Mouse (Mus musculus) erythroblast, embryonic 14.5 days (primary cell): ENCODE results near the gene Cdip1.

Source experiments
- GATA1 ChIP-seq: IDR thresholded peaks from 2 replicates; pipeline ENCODE4 v1.6.1; 2012; ENCODE audit warnings: low read length, inconsistent platforms, mixed read lengths
- TAL1 ChIP-seq: IDR thresholded peaks from 3 replicates; pipeline ENCODE4 v1.6.1; 2012; ENCODE audit warnings: low read length, inconsistent platforms, mixed read lengths

GRCm38 (mm10) chr16:4742186-4742585 lies 47.9 kb downstream of the Cdip1 start:
- TF ChIP-seq TAL1 (no peak), GATA1 (no peak)
